Mouse (Mus musculus) forebrain, postnatal 0 days (tissue): Measurements from ENCODE around the gene Olfr61. TPM values are rescaled to one million over a fixed set of nuclear protein-coding genes. Genes with fewer than 3 reads are reported as not detected.

Source experiments
- ATAC-seq: fragments of 200-750 bp; cut with Nextera tagmentation; 2 replicates; pipeline ENCODE4 v1.8.0; 2017; ENCODE audit warnings: mild to moderate bottlenecking, moderate library complexity
- DNase-seq: peaks from one replicate; pipeline ENCODE4 v3.0.0-alpha.2; 2015
- H3K27ac ChIP-seq: fragments of 300-500 bp; sonication (generic); 2 replicates; pipeline ENCODE4 v1.5.1; 2014; ENCODE audit warnings: low read depth, mild to moderate bottlenecking, antibody characterized with exemption, low read length, moderate library complexity, mixed read lengths
- H3K27me3 ChIP-seq: fragments of 300-500 bp; sonication (generic); 2 replicates; pipeline ENCODE4 v1.6.1; 2014; ENCODE audit warnings: mild to moderate bottlenecking, low read length, mixed read lengths; ENCODE audit not compliant: insufficient read depth
- H3K36me3 ChIP-seq: fragments of 300-500 bp; sonication (generic); 2 replicates; pipeline ENCODE4 v1.6.1; 2014; ENCODE audit warnings: mild to moderate bottlenecking, moderate library complexity; ENCODE audit not compliant: insufficient read depth
- H3K4me1 ChIP-seq: fragments of 300-500 bp; sonication (generic); 2 replicates; pipeline ENCODE4 v1.6.1; 2014; ENCODE audit warnings: antibody characterized with exemption; ENCODE audit not compliant: insufficient read depth
- H3K4me2 ChIP-seq: fragments of 300-500 bp; sonication (generic); 2 replicates; pipeline ENCODE4 v1.6.1; 2014; ENCODE audit warnings: low read depth, mild to moderate bottlenecking, moderate library complexity
- H3K4me3 ChIP-seq: fragments of 300-500 bp; sonication (generic); 2 replicates; pipeline ENCODE4 v1.5.1; 2014; ENCODE audit warnings: low read depth, low read length, mixed read lengths
- H3K9ac ChIP-seq: fragments of 300-500 bp; sonication (generic); 2 replicates; pipeline ENCODE4 v1.6.1; 2014; ENCODE audit warnings: mild to moderate bottlenecking
- H3K9me3 ChIP-seq: fragments of 300-500 bp; sonication (generic); 2 replicates; pipeline ENCODE4 v1.6.1; 2016; ENCODE audit warnings: low read length
- CTCF ChIP-seq: sonication (generic); IDR thresholded peaks from 2 replicates; pipeline ENCODE4 v1.5.1; 2016; ENCODE audit warnings: antibody characterized with exemption, control low read depth, low read depth
- WGBS: fragments of 180-500 bp; shearing (Covaris S2); extraction: QIAGEN DNeasy Blood & Tissue Kit; methylation state at CpG from one replicate; pipeline ENCODE4 v1.1.7; 2014; 5-methylcytosine and 5-hydroxymethylcytosine counted together
- polyA plus RNA-seq: library from polyadenylated mRNA; unstranded; fragments of >200 nt; fragmentation: Nextera tagmentation; extraction: Ambion mirVana; gene quantifications from 2 replicates; pipeline ENCODE4 v1.2.1, GENCODE M21; 2015
- total RNA-seq: library from RNA; depleted of rRNA; stranded (reverse); fragments of >200 nt; gene quantifications from 2 replicates; pipeline ENCODE4 v1.2.3, GENCODE M21; 2014; rRNA removed

Olfr61 gene
- total and polyA plus RNA-seq, 2 experiments from 2014 or later, result not detected

DNA sequence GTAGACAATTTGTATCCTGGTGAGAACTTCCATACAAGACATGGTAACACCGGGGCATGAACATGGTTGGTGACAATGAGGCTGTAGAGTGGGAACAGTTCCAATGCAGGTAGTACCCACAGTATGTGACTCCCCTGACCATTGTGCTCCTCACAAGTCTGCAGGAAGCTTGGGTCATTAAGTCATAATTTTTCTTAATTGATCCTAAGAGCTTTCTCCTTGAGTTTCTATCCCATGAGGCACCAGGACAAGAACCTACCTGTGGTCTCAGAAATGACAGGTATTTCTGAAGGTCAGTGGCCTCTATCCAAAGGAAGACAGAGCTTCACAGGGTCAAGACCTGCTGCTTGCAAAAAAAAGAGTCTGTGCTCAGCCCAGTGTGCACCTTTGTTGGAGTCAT lies 52.9 kb downstream of the Olfr61 start, which contains the start of gene Olfr45:
Gene Olfr45 (plus strand): TSS at position 301 of the 400 bp plus-strand sequence.
- Histone ChIP-seq H3K9me3 (no peaks in the 10 kb centered on the region), H3K4me2 (no peak within 1 kb of the TSS), H3K4me3 (no peak within 1 kb of the TSS), H3K27me3 (no peaks in the 10 kb centered on the region), H3K36me3 (no peaks in the 10 kb centered on the region), H3K27ac (no peak within 1 kb of the TSS), H3K4me1 (no peaks in the 10 kb centered on the region), H3K9ac (no peak within 1 kb of the TSS)
- DNase-seq, result no peak
- no peak for ATAC-seq
- 88% methylated on average over 1 of the region's 1 CpGs for WGBS
- TF ChIP-seq CTCF, result no peak

Other genes starting within 250 kb of the Olfr61 start
- not detected in 2 replicates for gene Olfr531, start 226.1 kb upstream of the Olfr61 start, total RNA-seq
- not detected in 2 replicates for gene Olfr531, start 226.1 kb upstream of the Olfr61 start, polyA plus RNA-seq
- not detected in 2 replicates for gene Olfr532, start 207.3 kb upstream of the Olfr61 start, total RNA-seq
- gene Olfr532, start 207.3 kb upstream of the Olfr61 start, polyA plus RNA-seq, result not detected in 2 replicates
- gene Olfr533, start 165.6 kb upstream of the Olfr61 start, total RNA-seq, result not detected in 2 replicates
- not detected in 2 replicates for gene Olfr533, start 165.6 kb upstream of the Olfr61 start, polyA plus RNA-seq
- gene Olfr535, start 144.8 kb upstream of the Olfr61 start, total RNA-seq, result not detected in 2 replicates
- not detected in 2 replicates for gene Olfr535, start 144.8 kb upstream of the Olfr61 start, polyA plus RNA-seq
- gene Olfr536, start 121.6 kb upstream of the Olfr61 start, total RNA-seq, result not detected in 2 replicates
- gene Olfr536, start 121.6 kb upstream of the Olfr61 start, polyA plus RNA-seq, result not detected in 2 replicates
- gene Olfr538, start 61.1 kb upstream of the Olfr61 start, total RNA-seq, result not detected in 2 replicates
- gene Olfr538, start 61.1 kb upstream of the Olfr61 start, polyA plus RNA-seq, result not detected in 2 replicates
- not detected in 2 replicates for gene Olfr46, start 27.7 kb upstream of the Olfr61 start, total RNA-seq
- gene Olfr46, start 27.7 kb upstream of the Olfr61 start, polyA plus RNA-seq, result not detected in 2 replicates
- not detected in 2 replicates for gene Olfr53, start 17.5 kb downstream of the Olfr61 start, total RNA-seq
- not detected in 2 replicates for gene Olfr53, start 17.5 kb downstream of the Olfr61 start, polyA plus RNA-seq
- gene Olfr539, start 31.0 kb downstream of the Olfr61 start, total RNA-seq, result under 0.01 TPM in 2 replicates
- gene Olfr539, start 31.0 kb downstream of the Olfr61 start, polyA plus RNA-seq, result 0.05 TPM in 1 of 2 replicates, not detected in the other
- not detected in 2 replicates for gene Olfr45, start 53.0 kb downstream of the Olfr61 start, total RNA-seq
- gene Olfr45, start 53.0 kb downstream of the Olfr61 start, polyA plus RNA-seq, result not detected in 2 replicates
- not detected in 2 replicates for gene Olfr541, start 68.3 kb downstream of the Olfr61 start, total RNA-seq
- not detected in 2 replicates for gene Olfr541, start 68.3 kb downstream of the Olfr61 start, polyA plus RNA-seq
- gene Cyp2e1, start 134.8 kb downstream of the Olfr61 start, total RNA-seq, result not detected in 2 replicates
- not detected in 2 replicates for gene Cyp2e1, start 134.8 kb downstream of the Olfr61 start, polyA plus RNA-seq
- not detected in 2 replicates for gene Syce1, start 158.9 kb downstream of the Olfr61 start, total RNA-seq
- 0.30 TPM in 1 of 2 replicates, not detected in the other for gene Syce1, start 158.9 kb downstream of the Olfr61 start, polyA plus RNA-seq
- 19.8 and 32.1 TPM in 2 replicates for gene Zfp941, start 193.2 kb downstream of the Olfr61 start, total RNA-seq
- 8.3 and 15.6 TPM in 2 replicates for gene Zfp941, start 193.2 kb downstream of the Olfr61 start, polyA plus RNA-seq
- not detected in 2 replicates for gene Urah, start 206.0 kb downstream of the Olfr61 start, total RNA-seq
- gene Urah, start 206.0 kb downstream of the Olfr61 start, polyA plus RNA-seq, result 0.48 and 0.64 TPM in 2 replicates
- not detected in 2 replicates for gene Scgb1c1, start 216.6 kb downstream of the Olfr61 start, total RNA-seq
- 0.48 TPM in 1 of 2 replicates, not detected in the other for gene Scgb1c1, start 216.6 kb downstream of the Olfr61 start, polyA plus RNA-seq
- gene Odf3, start 218.8 kb downstream of the Olfr61 start, total RNA-seq, result not detected in 2 replicates
- 0.10 and 0.13 TPM in 2 replicates for gene Odf3, start 218.8 kb downstream of the Olfr61 start, polyA plus RNA-seq
- 2.0 and 4.2 TPM in 2 replicates for gene Gm45785, start 227.4 kb downstream of the Olfr61 start, total RNA-seq
- not detected in 2 replicates for gene Gm45785, start 227.4 kb downstream of the Olfr61 start, polyA plus RNA-seq
- gene Ric8a, start 228.0 kb downstream of the Olfr61 start, total RNA-seq, result 98.8 and 123 TPM in 2 replicates
- gene Ric8a, start 228.0 kb downstream of the Olfr61 start, polyA plus RNA-seq, result 79.5 and 91.8 TPM in 2 replicates
- gene Bet1l, start 228.6 kb downstream of the Olfr61 start, total RNA-seq, result 30.8 and 34.5 TPM in 2 replicates
- 48.8 and 58.0 TPM in 2 replicates for gene Bet1l, start 228.6 kb downstream of the Olfr61 start, polyA plus RNA-seq